Mouse (Mus musculus): ENCODE results near the gene Nt5dc1.
"Not testable (repeated sequence)": the region's sequence is repeated elsewhere in the genome, so short reads cannot be mapped to it uniquely, and the experiment has no call there.

The Nt5dc1 gene

GRCm38 (mm10) chr10:34312536-34312935 is 105.8 kb downstream of the Nt5dc1 start:
- no peak for DNase-seq (ENCODE audit: low spot score)

GRCm38 (mm10) chr10:34309915-34310685 is 108.3 kb downstream of the Nt5dc1 start:
- DNase-seq (ENCODE audit: low spot score): no peak

DNA sequence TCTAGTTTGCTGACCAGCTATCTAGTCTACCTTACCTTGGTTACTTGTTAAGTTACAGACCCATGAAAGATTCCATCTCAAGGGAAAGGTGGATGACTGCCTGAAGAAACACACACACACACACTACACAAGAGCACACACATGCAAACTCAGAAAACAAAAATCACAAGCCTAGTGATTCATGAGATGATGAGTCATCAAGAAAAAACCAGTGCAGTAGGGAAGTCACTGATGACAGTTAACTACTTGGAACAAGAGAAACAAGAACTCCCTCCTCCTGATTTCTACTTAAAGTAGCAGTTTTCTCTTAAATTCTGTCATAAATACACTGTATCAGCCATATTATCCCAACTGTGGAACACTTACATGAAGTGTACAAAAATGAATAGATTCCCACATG is 111.3 kb downstream of the Nt5dc1 start:
- no peak for DNase-seq (ENCODE audit: low spot score)

DNA sequence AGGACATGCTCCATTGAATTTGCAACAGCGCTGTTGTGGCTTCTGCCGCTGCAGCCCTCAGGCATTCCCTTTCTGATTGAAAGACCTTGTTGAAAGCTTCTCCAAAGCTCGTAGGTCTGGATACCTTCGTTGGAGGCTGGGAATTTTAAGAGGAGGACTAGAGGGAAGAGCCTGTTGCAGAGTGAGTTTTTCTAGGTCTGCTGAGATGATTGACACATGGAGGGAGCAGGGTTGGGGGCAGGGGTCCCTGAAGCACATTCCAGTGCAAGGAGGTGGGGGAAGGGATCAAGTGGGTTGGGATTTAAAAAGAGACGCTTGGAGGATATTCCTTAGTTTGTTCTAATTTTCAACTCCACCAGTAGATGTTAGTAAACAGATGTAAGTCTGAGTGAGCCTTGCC is 118.0 kb downstream of the Nt5dc1 start:
- no peak for DNase-seq (ENCODE audit: low spot score)

- no peak for DNase-seq (ENCODE audit: low spot score)
Measured at GRCm38 (mm10) chr10:34297980-34298753, 120.2 kb downstream of the Nt5dc1 start.

DNA sequence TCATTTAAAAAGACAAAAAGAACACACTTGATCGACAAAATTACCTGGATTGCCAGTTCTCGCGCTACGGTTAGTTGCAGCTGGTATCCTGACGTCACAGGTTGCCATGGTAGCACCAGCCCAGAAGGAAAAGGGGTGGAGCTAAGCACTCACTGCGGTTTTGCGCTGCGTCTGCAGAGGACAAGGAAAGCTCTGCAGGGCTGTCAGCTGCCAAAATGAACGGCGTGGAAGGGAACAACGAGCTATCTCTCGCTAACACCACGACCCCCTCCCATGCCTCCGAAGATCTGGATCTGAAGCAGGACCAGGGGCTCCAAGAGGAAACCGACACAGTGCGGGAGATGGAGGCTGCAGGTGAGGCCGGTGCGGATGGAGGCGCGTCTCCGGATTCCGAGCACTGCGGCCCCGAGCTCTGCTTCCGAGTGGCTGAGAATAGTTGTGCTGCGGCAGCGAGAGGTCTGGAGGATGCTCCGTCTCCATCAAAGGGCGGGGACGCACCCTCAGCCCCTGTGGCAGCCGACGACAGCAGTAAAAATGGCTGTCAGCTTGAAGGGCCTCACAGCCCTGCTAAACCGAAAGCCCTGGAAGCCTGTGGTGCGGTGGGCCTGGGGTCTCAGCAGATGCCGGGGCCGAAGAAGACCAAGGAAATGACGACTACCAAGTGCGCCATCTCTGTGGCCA is 120.9 kb downstream of the Nt5dc1 start, which contains the start of gene Tspyl4:
Tspyl4 (plus strand) TSS at position 144 of the 681 bp plus-strand sequence.
- peak; percentile 83 for DNase-seq (ENCODE audit: low spot score)

DNA sequence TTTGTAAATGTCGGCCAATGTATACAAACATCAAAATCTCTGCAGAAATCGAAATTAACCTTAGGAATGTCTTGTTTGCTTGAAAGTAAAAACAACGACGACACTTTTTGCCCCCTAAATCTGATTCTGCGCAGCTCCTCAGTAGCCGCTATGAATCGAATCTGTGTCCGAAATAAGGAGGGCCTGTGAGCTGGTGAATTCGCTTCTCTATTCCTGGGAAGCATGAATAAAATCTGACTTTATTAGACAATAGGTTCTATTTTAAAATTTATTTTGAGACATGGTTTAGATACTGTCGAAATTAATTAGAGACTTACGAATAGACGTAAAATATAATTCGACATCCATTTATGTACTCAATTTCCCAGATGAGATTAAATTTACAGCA is 121.4 kb downstream of the Nt5dc1 start:
- DNase-seq (ENCODE audit: low spot score): no peak

DNA sequence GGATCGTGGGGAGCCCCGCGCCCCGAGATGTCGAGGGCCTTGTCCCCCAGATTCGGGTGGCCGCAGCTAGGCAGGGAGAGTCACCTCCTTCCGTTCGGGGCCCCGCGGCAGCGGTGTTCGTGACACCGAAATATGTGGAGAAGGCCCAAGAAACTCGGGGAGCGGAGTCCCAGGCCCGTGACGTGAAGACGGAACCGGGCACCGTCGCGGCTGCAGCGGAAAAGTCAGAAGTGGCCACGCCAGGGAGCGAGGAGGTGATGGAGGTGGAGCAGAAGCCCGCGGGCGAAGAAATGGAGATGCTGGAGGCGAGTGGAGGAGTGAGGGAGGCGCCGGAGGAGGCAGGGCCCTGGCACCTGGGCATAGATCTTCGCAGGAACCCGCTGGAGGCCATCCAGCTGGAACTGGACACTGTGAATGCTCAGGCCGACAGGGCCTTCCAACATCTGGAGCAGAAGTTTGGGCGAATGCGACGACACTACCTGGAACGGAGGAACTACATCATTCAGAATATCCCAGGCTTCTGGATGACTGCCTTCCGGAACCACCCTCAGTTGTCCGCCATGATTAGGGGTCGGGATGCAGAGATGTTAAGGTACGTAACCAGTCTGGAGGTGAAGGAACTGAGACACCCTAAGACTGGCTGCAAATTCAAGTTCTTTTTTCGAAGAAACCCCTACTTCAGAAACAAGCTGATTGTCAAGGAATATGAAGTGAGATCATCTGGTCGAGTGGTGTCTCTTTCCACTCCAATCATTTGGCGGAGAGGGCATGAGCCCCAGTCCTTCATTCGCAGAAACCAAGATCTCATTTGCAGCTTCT is 135.7 kb downstream of the Nt5dc1 start:
- peak; percentile 58 for DNase-seq (ENCODE audit: low spot score)

- DNase-seq (ENCODE audit: low spot score): peak; percentile 96
Measured at GRCm38 (mm10) chr10:34281962-34282388, 136.4 kb downstream of the Nt5dc1 start, which contains the start of gene Tspyl1. TSS of gene Tspyl1 (plus strand) at chr10:34282190.

DNA sequence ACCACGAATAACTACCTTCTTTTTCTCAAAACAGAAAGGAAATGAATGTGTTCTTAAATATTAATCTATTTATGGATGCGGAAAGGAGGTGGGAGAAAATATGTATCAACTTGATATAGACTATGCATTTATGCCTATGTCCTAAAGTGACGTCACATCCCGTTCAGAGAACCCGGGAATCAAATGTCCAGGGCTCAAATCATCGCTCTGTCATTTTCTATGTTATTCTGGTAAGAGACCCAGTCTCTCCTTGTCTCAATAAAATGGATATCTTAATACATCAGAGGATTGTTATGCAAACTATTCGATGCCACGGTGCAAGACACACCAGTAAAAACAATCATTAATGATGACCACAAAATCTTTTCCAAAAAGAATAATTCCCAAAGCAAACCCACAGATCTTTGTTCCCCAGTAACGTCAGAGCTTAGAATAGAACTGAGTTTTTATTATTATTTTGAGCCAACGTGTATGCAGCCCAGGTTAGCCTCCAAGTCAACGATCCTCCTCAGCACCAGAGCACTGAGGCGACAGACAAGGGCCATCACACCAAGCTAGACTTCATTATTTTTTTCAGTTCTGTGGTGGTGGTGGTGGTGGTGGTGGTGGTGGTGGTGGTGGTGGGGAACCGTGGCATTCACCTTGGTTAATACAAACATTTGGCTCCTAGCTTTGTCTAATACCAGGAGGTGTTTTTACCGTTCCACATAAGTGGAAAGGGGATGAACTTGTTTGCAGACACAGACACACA is 137.0 kb downstream of the Nt5dc1 start:
- no peak for DNase-seq (ENCODE audit: low spot score)

GRCm38 (mm10) chr10:34280591-34281175 is 137.7 kb downstream of the Nt5dc1 start:
- no peak for DNase-seq (ENCODE audit: low spot score)

DNA sequence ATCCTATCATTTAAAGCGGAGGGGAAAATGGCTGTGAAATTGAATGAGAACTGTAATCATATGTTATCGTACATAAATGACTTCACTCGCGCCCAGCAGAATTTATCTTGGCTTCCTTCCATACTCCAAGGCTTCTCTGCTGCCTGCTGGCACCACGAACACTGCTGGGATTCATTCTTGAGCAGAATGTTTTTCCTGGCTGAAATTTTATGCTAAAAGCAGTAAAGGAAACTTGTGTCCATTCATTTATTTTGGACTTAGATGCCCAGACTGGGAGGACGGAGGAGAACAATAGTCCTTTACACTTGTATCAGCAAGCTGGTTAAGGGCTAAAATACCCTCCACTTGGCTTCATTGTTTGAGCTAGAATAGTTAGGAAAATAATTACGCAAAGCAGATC is 146.7 kb downstream of the Nt5dc1 start:
- DNase-seq (ENCODE audit: low spot score): no peak

DNA sequence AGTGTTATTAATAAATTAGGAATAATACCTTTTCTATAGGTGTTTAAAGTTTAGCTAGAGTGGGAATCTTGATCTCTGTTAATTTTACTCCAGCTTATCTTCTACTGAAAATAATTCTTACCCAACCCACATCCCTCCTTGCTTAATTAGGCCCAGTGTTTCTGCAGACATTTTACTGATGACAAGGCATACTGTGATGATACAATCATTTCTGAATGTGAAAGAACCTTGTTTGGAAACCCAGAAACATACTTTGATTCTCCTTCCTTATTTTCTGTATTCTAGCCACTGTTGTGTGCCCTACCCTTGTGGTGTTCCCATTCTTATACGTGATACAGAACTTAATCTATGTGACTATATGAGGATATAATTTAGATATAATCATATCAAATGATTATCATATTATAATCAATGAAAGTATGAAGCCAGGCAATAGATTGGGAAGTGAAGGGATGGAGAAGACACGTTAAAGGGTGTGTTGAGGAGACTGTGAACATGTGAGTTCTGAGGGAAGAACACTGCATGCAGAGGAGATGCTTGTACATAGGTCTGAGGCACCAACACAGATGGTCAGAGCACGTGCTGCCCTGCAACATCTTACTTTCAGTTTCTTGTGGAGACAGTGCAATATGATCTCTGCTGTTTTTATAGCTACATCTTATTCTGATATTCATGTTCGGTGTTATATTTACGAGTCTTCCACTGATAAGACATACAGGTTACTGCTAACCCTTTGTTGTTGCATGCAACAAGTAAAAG is 150.9 kb downstream of the Nt5dc1 start:
- DNase-seq (ENCODE audit: low spot score): no peak

DNA sequence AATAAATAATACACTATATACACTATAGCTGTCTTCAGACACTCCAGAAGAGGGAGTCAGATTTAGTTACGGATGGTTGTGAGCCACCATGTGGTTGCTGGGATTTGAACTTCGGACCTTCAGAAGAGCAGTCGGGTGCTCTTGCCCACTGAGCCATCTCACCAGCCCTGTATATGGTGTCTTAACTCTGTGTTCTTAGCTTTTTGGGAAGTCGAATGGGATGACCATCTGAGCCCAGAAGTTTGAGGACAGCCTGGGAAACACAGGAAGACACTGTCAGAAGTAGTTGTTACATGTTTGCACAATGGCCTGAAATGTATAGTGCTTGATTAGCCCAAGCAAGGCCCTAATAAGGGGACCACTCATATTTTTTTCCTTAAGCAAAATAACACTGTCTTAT is 153.2 kb downstream of the Nt5dc1 start:
- DNase-seq (ENCODE audit: low spot score): no peak

GRCm38 (mm10) chr10:34252833-34253232 is 165.5 kb downstream of the Nt5dc1 start:
- not testable (repeated sequence) for DNase-seq (ENCODE audit: low spot score)

- no peak for DNase-seq (ENCODE audit: low spot score)
Measured at GRCm38 (mm10) chr10:34249594-34249993, 168.8 kb downstream of the Nt5dc1 start.

DNA sequence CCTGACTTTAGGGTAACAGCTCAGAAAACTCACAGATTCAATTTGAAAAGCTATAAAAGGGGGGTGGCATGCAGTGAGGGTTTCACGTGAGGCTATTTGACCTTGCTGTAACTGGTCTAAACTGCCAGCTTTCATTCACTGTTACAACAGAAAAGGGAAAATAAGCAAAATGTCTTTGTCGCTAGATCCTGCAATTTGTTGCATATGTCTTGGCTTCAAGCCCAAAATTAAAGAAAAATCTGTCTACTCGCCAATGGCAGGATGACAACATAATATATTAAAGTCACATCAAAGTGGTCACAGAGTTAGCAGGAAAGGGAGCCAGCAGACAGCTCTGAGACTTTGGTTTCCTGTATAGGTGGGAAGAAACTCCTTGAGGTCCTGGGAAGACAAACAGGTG is 170.6 kb downstream of the Nt5dc1 start:
- no peak for DNase-seq (ENCODE audit: low spot score)

- no peak for DNase-seq (ENCODE audit: low spot score)
Measured at GRCm38 (mm10) chr10:34246106-34246505, 172.2 kb downstream of the Nt5dc1 start.

- DNase-seq (ENCODE audit: low spot score): no peak
Measured at GRCm38 (mm10) chr10:34244745-34245144, 173.6 kb downstream of the Nt5dc1 start.

DNA sequence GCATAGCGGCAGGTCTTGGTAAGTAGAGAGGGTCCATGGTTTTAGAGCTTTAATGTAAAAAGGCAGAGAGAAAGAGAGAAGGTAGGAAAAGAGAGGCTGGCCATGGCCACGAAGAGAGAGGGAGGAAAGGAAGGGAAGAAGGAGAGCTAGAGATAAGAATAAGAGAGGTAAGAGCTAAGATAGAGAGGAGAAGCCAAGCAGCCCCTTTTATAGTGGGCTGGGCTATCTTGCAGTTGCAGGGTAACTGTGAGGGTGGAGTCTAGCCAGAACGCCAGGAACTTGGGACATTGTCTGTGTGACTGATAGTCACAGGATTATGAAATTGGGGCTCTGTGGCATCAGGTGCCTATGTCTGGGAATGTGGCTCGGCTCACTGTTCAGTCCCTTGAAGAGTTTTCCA is 179.8 kb downstream of the Nt5dc1 start:
- no peak for DNase-seq (ENCODE audit: low spot score)

All from ovary, postnatal 36 days (tissue).